Mouse (Mus musculus): ENCODE measurements around the gene Zfp335. TPM values are rescaled to one million over a fixed set of nuclear protein-coding genes. Genes with fewer than 3 reads are reported as not detected.
"Not testable (repeated sequence)": the region's sequence is repeated elsewhere in the genome, so short reads cannot be mapped to it uniquely, and the experiment has no call there.

The Zfp335 gene
- polyA plus RNA-seq, 1 experiment from 2014 or later = 8.0 TPM

GRCm38 (mm10) chr2:164859155-164859554 is 52.4 kb downstream of the Zfp335 start:
- H3K27me3 ChIP-seq (ENCODE audit: control insufficient read depth, insufficient read depth, low read length) = peaks cover 9% of the 10 kb centered on the region; the same call in 1 of the 2 replicates
- no peak overlapping the region for H3K4me2 ChIP-seq (ENCODE audit: low read depth, low read length)
- WGBS = 53% methylated on average over 2 of the region's 2 CpGs
- no peaks in the 10 kb centered on the region for H3K36me3 ChIP-seq (replicated peaks; ENCODE audit: control insufficient read depth, insufficient read depth, low read depth, low read length)
- H3K4me3 ChIP-seq (ENCODE audit: low read depth, low read length) = no peak overlapping the region
- no peaks in the 10 kb centered on the region for H3K9me3 ChIP-seq (replicated peaks; ENCODE audit: control insufficient read depth, low read length)
- peaks cover 4% of the 10 kb centered on the region; the same call in 1 of the 2 replicates for H3K4me1 ChIP-seq (ENCODE audit: control insufficient read depth, insufficient read depth, low read length)
- H3K9ac ChIP-seq (replicated peaks; ENCODE audit: low read length) = no peak overlapping the region
- no peak overlapping the region for H3K27ac ChIP-seq (replicated peaks; ENCODE audit: low read depth, low read length)
- ATAC-seq (replicated peaks; ENCODE audit: insufficient number of reproducible peaks, low FRiP score, low TSS enrichment, low read depth) = no peak
- no peak for DNase-seq (ENCODE audit: low spot score)

DNA sequence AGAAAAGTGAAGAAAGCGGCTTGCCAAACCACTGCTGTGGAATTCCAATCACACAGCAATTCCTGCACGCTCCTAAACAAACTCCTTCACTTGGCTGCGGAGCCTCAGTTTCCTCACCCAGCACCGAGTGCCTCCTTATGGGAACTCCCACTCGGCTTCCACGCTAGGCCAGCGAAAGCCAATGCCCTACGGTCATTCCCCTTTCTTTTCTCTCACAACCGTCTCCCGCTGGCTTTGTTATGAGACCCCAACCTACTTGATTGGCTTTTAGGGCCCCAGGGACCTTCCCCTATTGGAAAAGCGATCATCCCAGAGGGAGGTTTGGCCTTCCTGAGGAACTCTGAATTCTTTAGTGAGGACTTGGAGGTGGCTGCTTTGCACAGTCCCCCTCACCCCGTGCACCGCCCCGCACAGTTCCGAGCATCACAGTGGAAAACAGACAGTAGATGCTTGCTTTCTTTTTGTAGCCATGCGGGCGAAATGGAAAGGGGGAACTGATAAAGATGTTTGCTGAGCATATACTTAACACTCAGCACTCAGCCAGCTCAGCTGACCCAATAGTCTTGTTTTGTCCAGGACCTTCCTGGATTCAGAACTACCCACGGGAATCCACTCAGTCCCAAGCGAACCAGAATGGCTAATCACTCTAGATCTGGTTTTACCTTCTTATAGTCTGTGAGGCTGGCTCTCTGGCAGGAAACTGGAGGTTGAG is 53.6 kb downstream of the Zfp335 start:
- ATAC-seq (replicated peaks; ENCODE audit: insufficient number of reproducible peaks, low FRiP score, low TSS enrichment, low read depth) (no peak), DNase-seq (ENCODE audit: low spot score) (peak; percentile 43)
- Histone ChIP-seq H3K27me3 (ENCODE audit: control insufficient read depth, insufficient read depth, low read length) (peaks cover 9% of the 10 kb centered on the region; the same call in 1 of the 2 replicates), H3K9ac (replicated peaks; ENCODE audit: low read length) (peak overlapping the region; percentile 40), H3K9me3 (replicated peaks; ENCODE audit: control insufficient read depth, low read length) (no peaks in the 10 kb centered on the region), H3K36me3 (replicated peaks; ENCODE audit: control insufficient read depth, insufficient read depth, low read depth, low read length) (no peaks in the 10 kb centered on the region), H3K4me2 (ENCODE audit: low read depth, low read length) (peak overlapping the region; percentile 89), H3K27ac (replicated peaks; ENCODE audit: low read depth, low read length) (no peak overlapping the region), H3K4me3 (ENCODE audit: low read depth, low read length) (peak overlapping the region; percentile 49), H3K4me1 (ENCODE audit: control insufficient read depth, insufficient read depth, low read length) (peaks cover 4% of the 10 kb centered on the region; the same call in 1 of the 2 replicates)
- WGBS = under 1% methylated on average over 19 of the region's 19 CpGs

DNA sequence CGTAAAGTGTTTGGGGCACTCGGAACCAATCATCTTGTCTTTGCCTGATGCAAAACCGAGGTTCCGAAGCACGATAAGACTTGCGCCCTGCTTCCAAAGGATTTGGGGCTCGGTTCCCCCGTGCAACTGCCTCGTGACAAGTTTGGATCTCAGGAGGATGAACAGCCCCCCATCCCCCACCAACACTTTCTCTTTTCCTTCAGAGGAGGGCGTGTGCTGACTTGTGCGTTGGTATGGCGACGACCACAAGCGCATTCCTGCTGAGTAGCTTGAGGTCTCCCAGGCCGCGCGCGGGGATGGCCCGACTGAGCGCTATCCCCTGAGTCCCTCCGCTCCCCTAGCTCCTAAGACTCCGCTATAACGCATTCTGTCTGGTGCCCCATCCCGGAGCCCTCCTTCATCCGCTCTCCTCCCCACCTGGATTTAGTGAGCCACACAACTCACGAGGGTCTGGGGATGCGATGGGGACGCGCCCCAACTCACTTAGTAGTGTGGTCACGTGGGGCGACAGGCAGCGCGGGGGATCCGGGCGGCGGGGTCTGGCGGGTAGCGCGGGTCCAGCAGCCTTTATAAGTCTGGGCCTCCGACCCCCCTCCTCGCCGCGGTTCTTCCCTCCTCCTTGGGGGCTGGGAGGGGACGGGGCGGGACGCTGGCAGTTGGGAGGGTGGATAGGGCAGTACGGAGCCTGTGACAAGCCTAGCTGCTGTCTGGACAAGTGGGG is 54.3 kb downstream of the Zfp335 start, which contains the start of gene Pltp:
Gene Pltp (minus strand): TSS at position 611 of the 721 bp plus-strand sequence.
- H3K27ac ChIP-seq (replicated peaks; ENCODE audit: low read depth, low read length) = peak within 1 kb of the TSS; percentile 53
- ATAC-seq (replicated peaks; ENCODE audit: insufficient number of reproducible peaks, low FRiP score, low TSS enrichment, low read depth) (peak; percentile 74), DNase-seq (ENCODE audit: low spot score) (peak; percentile 78)
- H3K9ac ChIP-seq (replicated peaks; ENCODE audit: low read length) = peak within 1 kb of the TSS; percentile 40
- H3K4me1 ChIP-seq (ENCODE audit: control insufficient read depth, insufficient read depth, low read length) = peaks cover 4% of the 10 kb centered on the region; the same call in 1 of the 2 replicates
- WGBS = under 1% methylated on average over 45 of the region's 47 CpGs
- H3K4me3 ChIP-seq (ENCODE audit: low read depth, low read length) = peak within 1 kb of the TSS; percentile 49
- H3K36me3 ChIP-seq (replicated peaks; ENCODE audit: control insufficient read depth, insufficient read depth, low read depth, low read length) = no peaks in the 10 kb centered on the region
- H3K9me3 ChIP-seq (replicated peaks; ENCODE audit: control insufficient read depth, low read length) = no peaks in the 10 kb centered on the region
- H3K27me3 ChIP-seq (ENCODE audit: control insufficient read depth, insufficient read depth, low read length) = peaks cover 9% of the 10 kb centered on the region; the same call in 1 of the 2 replicates
- H3K4me2 ChIP-seq (ENCODE audit: low read depth, low read length) = peak within 1 kb of the TSS; percentile 89

GRCm38 (mm10) chr2:164856309-164857100 is 55.1 kb downstream of the Zfp335 start:
- Histone ChIP-seq H3K9ac (replicated peaks; ENCODE audit: low read length) (peak overlapping the region; percentile 40), H3K4me2 (ENCODE audit: low read depth, low read length) (peak overlapping the region; percentile 89), H3K9me3 (replicated peaks; ENCODE audit: control insufficient read depth, low read length) (no peaks in the 10 kb centered on the region), H3K27ac (replicated peaks; ENCODE audit: low read depth, low read length) (0 out of 2 replicates have a peak overlapping the region, but pooled peaks have one; percentile 53), H3K36me3 (replicated peaks; ENCODE audit: control insufficient read depth, insufficient read depth, low read depth, low read length) (no peaks in the 10 kb centered on the region), H3K4me1 (ENCODE audit: control insufficient read depth, insufficient read depth, low read length) (peaks cover 4% of the 10 kb centered on the region; the same call in 1 of the 2 replicates), H3K27me3 (ENCODE audit: control insufficient read depth, insufficient read depth, low read length) (peaks cover 9% of the 10 kb centered on the region; the same call in 1 of the 2 replicates), H3K4me3 (ENCODE audit: low read depth, low read length) (peak overlapping the region; percentile 49)
- WGBS = under 1% methylated on average over 42 of the region's 42 CpGs
- ATAC-seq (replicated peaks; ENCODE audit: insufficient number of reproducible peaks, low FRiP score, low TSS enrichment, low read depth) (no peak), DNase-seq (ENCODE audit: low spot score) (peak; percentile 43)

- H3K36me3 ChIP-seq (replicated peaks; ENCODE audit: control insufficient read depth, insufficient read depth, low read depth, low read length); H3K4me2 ChIP-seq (ENCODE audit: low read depth, low read length); H3K9me3 ChIP-seq (replicated peaks; ENCODE audit: control insufficient read depth, low read length); H3K27ac ChIP-seq (replicated peaks; ENCODE audit: low read depth, low read length); DNase-seq (ENCODE audit: low spot score); H3K27me3 ChIP-seq (ENCODE audit: control insufficient read depth, insufficient read depth, low read length); H3K4me1 ChIP-seq (ENCODE audit: control insufficient read depth, insufficient read depth, low read length); ATAC-seq (replicated peaks; ENCODE audit: insufficient number of reproducible peaks, low FRiP score, low TSS enrichment, low read depth); H3K4me3 ChIP-seq (ENCODE audit: low read depth, low read length); H3K9ac ChIP-seq (replicated peaks; ENCODE audit: low read length): not testable (repeated sequence)
- 77% methylated on average over 5 of the region's 5 CpGs for WGBS
These were observed 56.0 kb downstream of the Zfp335 start for GRCm38 (mm10) chr2:164855572-164855971.

DNA sequence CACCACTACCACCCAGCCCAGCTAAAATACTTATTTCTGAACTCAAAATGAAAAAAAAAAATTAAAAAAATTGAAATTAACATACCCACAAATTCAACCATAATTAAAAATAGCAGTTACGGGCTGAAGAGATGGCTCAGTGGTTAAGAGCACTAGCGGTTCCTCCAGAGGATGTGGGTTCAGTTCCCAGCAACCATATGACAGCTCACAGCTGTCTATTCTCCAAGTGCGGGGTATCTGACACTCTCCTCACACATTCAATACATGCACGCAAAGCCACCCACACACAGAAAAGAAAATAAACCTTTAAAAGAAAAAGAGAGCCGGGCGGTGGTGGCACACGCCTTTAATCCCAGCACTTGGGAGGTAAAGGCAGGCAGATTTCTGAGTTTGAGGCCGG is 61.5 kb downstream of the Zfp335 start:
- DNase-seq (ENCODE audit: low spot score) (no peak), ATAC-seq (replicated peaks; ENCODE audit: insufficient number of reproducible peaks, low FRiP score, low TSS enrichment, low read depth) (no peak)
- 81% methylated on average over 8 of the region's 8 CpGs for WGBS
- H3K4me3 ChIP-seq (ENCODE audit: low read depth, low read length) = no peak overlapping the region
- H3K27ac ChIP-seq (replicated peaks; ENCODE audit: low read depth, low read length) = no peak overlapping the region
- no peaks in the 10 kb centered on the region for H3K9me3 ChIP-seq (replicated peaks; ENCODE audit: control insufficient read depth, low read length)
- no peak overlapping the region for H3K4me2 ChIP-seq (ENCODE audit: low read depth, low read length)
- H3K27me3 ChIP-seq (ENCODE audit: control insufficient read depth, insufficient read depth, low read length) = 0 out of 2 replicates have a peak, but pooled peaks cover 2% of the 10 kb centered on the region
- H3K9ac ChIP-seq (replicated peaks; ENCODE audit: low read length) = no peak overlapping the region
- no peaks in the 10 kb centered on the region for H3K36me3 ChIP-seq (replicated peaks; ENCODE audit: control insufficient read depth, insufficient read depth, low read depth, low read length)
- no peaks in the 10 kb centered on the region for H3K4me1 ChIP-seq (ENCODE audit: control insufficient read depth, insufficient read depth, low read length)

GRCm38 (mm10) chr2:164845782-164846181 is 65.8 kb downstream of the Zfp335 start:
- Histone ChIP-seq H3K27me3 (ENCODE audit: control insufficient read depth, insufficient read depth, low read length) (no peaks in the 10 kb centered on the region), H3K4me3 (ENCODE audit: low read depth, low read length) (no peak overlapping the region), H3K9ac (replicated peaks; ENCODE audit: low read length) (no peak overlapping the region), H3K9me3 (replicated peaks; ENCODE audit: control insufficient read depth, low read length) (no peaks in the 10 kb centered on the region), H3K27ac (replicated peaks; ENCODE audit: low read depth, low read length) (no peak overlapping the region), H3K4me2 (ENCODE audit: low read depth, low read length) (no peak overlapping the region), H3K4me1 (ENCODE audit: control insufficient read depth, insufficient read depth, low read length) (no peaks in the 10 kb centered on the region), H3K36me3 (replicated peaks; ENCODE audit: control insufficient read depth, insufficient read depth, low read depth, low read length) (no peaks in the 10 kb centered on the region)
- peak; percentile 20 for DNase-seq (ENCODE audit: low spot score)
- 58% methylated on average over 3 of the region's 3 CpGs for WGBS
- no peak for ATAC-seq (replicated peaks; ENCODE audit: insufficient number of reproducible peaks, low FRiP score, low TSS enrichment, low read depth)
